ENCODE assay signal across 18 mouse cellular contexts in the genomic region with DNA sequence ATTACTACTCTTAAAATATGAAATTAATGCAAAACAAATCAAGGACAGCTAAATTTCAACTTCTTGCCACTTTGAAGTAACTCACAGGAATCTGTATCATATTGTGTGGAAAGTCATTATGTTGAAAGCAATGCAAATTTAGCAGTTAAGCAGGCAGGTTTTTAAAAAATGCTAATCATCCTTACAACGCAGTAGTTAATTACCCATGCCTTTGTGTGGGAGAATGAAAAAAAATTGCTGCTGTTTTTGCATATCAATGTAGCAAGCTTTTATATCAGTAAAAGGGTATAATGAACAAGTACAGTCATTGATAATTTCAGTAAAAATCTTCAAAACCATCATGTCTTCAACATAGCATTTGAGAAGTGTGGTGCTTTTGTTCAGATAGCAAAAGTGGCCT.
"Had no signal": no experiment of that assay in that cellular context is flagged by ENCODE, and none has a peak within 500 bp of the region (broad histone marks: within the 10 kb centered on the region; RNA-seq: fewer than 3 reads in every experiment).

No protein-coding gene starts in this region.

- H3K9me3 ChIP-seq: midbrain, embryonic 10.5 days; midbrain, embryonic 13.5 days; neural tube, embryonic 13.5 days; neural tube, embryonic 15.5 days had no signal

- H3K4me2 ChIP-seq: lung, embryonic 14.5 days; midbrain, embryonic 13.5 days; neural tube, embryonic 13.5 days; neural tube, embryonic 15.5 days had no signal

- H3K27ac ChIP-seq: midbrain, embryonic 10.5 days; midbrain, embryonic 13.5 days; neural tube, embryonic 13.5 days; neural tube, embryonic 15.5 days had no signal

- ATAC-seq: midbrain, embryonic 13.5 days; midbrain, embryonic 16.5 days had no signal

- H3K4me1 ChIP-seq: midbrain, embryonic 10.5 days; neural tube, embryonic 13.5 days; neural tube, embryonic 15.5 days had no signal

- H3K4me3 ChIP-seq: midbrain, embryonic 10.5 days; midbrain, embryonic 13.5 days; myocyte; neural tube, embryonic 13.5 days; neural tube, embryonic 15.5 days had no signal

- H3K36me3 ChIP-seq: midbrain, embryonic 10.5 days; midbrain, embryonic 13.5 days; neural tube, embryonic 13.5 days; neural tube, embryonic 15.5 days had no signal

- H3K27me3 ChIP-seq: midbrain, embryonic 13.5 days; neural tube, embryonic 13.5 days; neural tube, embryonic 15.5 days had no signal

- DNase-seq: lung, adult 18-20 months; lung, embryonic 14.5 days; lung, postnatal 10 days; lung, postnatal 4 days; retina, postnatal 1 day; right cerebral cortex, adult 18-20 months; right cerebral cortex, postnatal 25 days; right cerebral cortex, postnatal 4 days; spleen, adult 18-20 months; thymus, adult 18-20 months; thymus, postnatal 14 days; thymus, postnatal 36 days had no signal

- H3K9ac ChIP-seq: lung, embryonic 14.5 days; midbrain, embryonic 13.5 days; neural tube, embryonic 13.5 days; neural tube, embryonic 15.5 days had no signal
